Mouse (Mus musculus) megakaryocyte-erythroid progenitor cell, adult 5-6 weeks (primary cell): ENCODE measurements around the gene Gm6993. TPM values are rescaled to one million over a fixed set of nuclear protein-coding genes. Genes with fewer than 3 reads are reported as not detected.

Experiments used
- ATAC-seq: replicated peaks from 2 replicates; pipeline ENCODE4 v1.8.0; 2016; ENCODE audit warnings: mild to moderate bottlenecking, inconsistent platforms; ENCODE audit not compliant: severe bottlenecking, poor library complexity, low FRiP score, low TSS enrichment
- total RNA-seq, 2 experiments: library from RNA; stranded (forward) in 1 of 2; stranded (reverse) in 1 of 2; fragments of 200-1000, 215-1000 nt in 1 of 2; fragments of >200 nt in 1 of 2; fragmentation: Nextera tagmentation in 1 of 2; gene quantifications; 2 replicates each; pipeline ENCODE4 v1.2.3; 2014 to 2017

Gene Gm6993
- total RNA-seq (2014; fragmentation: Nextera tagmentation) (not detected in 2 replicates), total RNA-seq (2017) (not detected in 2 replicates)

- no peak for ATAC-seq
Observed at GRCm38 (mm10) chr12:31240470-31240869, at the start of gene Gm6993. Gene Gm6993, plus strand, starts transcription at chr12:31240770.

GRCm38 (mm10) chr12:31191329-31191954, 49.1 kb upstream of the Gm6993 start:
- ATAC-seq, result no peak

GRCm38 (mm10) chr12:31202509-31202908, 38.1 kb upstream of the Gm6993 start:
- ATAC-seq, result no peak

- no peak for ATAC-seq
Observed at GRCm38 (mm10) chr12:31203746-31204455, 36.7 kb upstream of the Gm6993 start.

GRCm38 (mm10) chr12:31204898-31205297, 35.7 kb upstream of the Gm6993 start:
- no peak for ATAC-seq

GRCm38 (mm10) chr12:31205983-31206633, 34.5 kb upstream of the Gm6993 start:
- ATAC-seq, result no peak

GRCm38 (mm10) chr12:31208766-31209165, 31.8 kb upstream of the Gm6993 start:
- no peak for ATAC-seq

GRCm38 (mm10) chr12:31209377-31209805, 31.2 kb upstream of the Gm6993 start:
- no peak for ATAC-seq

GRCm38 (mm10) chr12:31213556-31213955, 27.0 kb upstream of the Gm6993 start:
- no peak for ATAC-seq

- ATAC-seq, result no peak
Observed at GRCm38 (mm10) chr12:31215003-31215402, 25.6 kb upstream of the Gm6993 start.

- no peak for ATAC-seq
Observed at GRCm38 (mm10) chr12:31217232-31217631, 23.3 kb upstream of the Gm6993 start.

GRCm38 (mm10) chr12:31218774-31219173, 21.8 kb upstream of the Gm6993 start:
- no peak for ATAC-seq

GRCm38 (mm10) chr12:31221522-31221921, 19.0 kb upstream of the Gm6993 start:
- no peak for ATAC-seq

- no peak for ATAC-seq
Observed at GRCm38 (mm10) chr12:31222282-31222681, 18.3 kb upstream of the Gm6993 start.

GRCm38 (mm10) chr12:31222741-31223140, 17.8 kb upstream of the Gm6993 start:
- no peak for ATAC-seq

GRCm38 (mm10) chr12:31225451-31225850, 15.1 kb upstream of the Gm6993 start:
- ATAC-seq, result no peak

- no peak for ATAC-seq
Observed at GRCm38 (mm10) chr12:31227167-31227566, 13.4 kb upstream of the Gm6993 start.

- ATAC-seq, result no peak
Observed at GRCm38 (mm10) chr12:31228878-31229277, 11.7 kb upstream of the Gm6993 start.

- ATAC-seq, result no peak
Observed at GRCm38 (mm10) chr12:31232635-31233034, 7.9 kb upstream of the Gm6993 start.

GRCm38 (mm10) chr12:31235018-31235417, 5.6 kb upstream of the Gm6993 start:
- ATAC-seq, result no peak
